Mouse (Mus musculus) stomach, postnatal 0 days (tissue): ENCODE data around the gene Rnase4.

Experiments
- CTCF ChIP-seq: IDR thresholded peaks from 2 replicates; pipeline ENCODE4 v1.5.1; 2016; ENCODE audit warnings: antibody characterized with exemption, low read depth, mild to moderate bottlenecking, moderate library complexity
- EP300 ChIP-seq: optimal IDR thresholded peaks from 2 replicates; pipeline ENCODE3; 2016; ENCODE audit warnings: antibody characterized with exemption

GRCm38 (mm10) chr14:51087762-51088161, 3.1 kb upstream of the Rnase4 start:
- no peak for TF ChIP-seq CTCF
- TF ChIP-seq EP300 = no peak
